Mouse (Mus musculus): ENCODE results near the gene Otor.

The Otor gene

DNA sequence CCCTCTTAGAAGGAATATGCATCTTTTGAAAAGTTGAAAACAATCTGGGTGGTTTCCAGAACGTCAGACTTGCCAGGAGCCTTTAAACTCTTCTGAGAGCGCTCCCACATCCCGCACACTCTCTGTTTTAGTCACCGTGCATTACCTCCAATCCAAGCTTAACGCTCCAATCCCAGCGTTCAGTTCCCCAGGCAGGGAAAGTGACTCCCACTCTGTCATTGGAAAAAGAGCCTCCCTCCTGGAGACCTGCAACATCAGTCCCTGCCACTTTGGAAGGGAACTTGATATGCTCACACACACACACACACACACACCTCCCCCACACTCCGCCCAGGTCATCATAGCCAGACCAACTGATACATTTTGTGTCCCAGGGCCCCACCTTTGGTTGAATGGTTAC, 39.9 kb downstream of the Otor start:
- DNase-seq (ENCODE audit: low spot score in 2 of 2) = no peak

DNA sequence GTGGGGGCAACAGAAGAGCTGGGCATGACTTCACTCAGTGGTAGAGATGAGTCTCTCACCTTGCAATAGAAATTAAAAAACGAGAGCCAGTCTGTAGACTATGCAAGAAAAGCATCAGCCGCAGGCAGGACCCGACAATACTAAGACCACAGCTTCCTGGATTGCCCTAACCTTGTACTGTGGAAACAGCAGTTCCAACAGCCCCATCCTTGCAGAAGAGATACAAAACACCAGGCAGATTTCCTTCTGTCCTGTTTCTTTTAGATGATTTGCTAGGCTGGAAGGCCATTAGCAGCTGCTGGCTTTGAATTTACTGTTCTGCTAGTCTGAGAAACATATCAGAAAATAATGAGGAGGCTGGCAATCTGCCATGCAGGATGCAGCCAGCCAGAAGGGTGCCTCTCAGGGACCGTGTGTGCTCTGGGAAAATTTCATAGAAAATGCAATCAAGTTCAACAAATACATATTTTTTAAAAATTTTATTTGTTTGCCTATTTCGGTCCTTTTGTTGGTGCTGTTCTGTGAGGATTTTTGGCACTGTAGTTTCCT, 52.9 kb downstream of the Otor start:
- DNase-seq (ENCODE audit: low spot score in 2 of 2) = no peak
